Mouse (Mus musculus) monocyte, adult 2 months (primary cell): ENCODE measurements around the gene Iqgap2.

Experiments
- DNase-seq, 2 experiments: peaks; one replicate each; pipeline ENCODE4 v3.0.0; 2022; ENCODE audit warnings: low spot score in 2 of 2, low read depth in 1 of 2

Iqgap2 gene

GRCm38 (mm10) chr13:95780038-95780437 is 111.7 kb downstream of the Iqgap2 start:
- no peak for DNase-seq

- DNase-seq, result no peak
Measured at GRCm38 (mm10) chr13:95779261-95779660, 112.5 kb downstream of the Iqgap2 start.

GRCm38 (mm10) chr13:95778761-95779161 is 113.0 kb downstream of the Iqgap2 start:
- DNase-seq, result peak; percentile 29 to 49

- DNase-seq, result no peak
Measured at GRCm38 (mm10) chr13:95777651-95778391, 113.9 kb downstream of the Iqgap2 start.

GRCm38 (mm10) chr13:95777237-95777636 is 114.5 kb downstream of the Iqgap2 start:
- no peak for DNase-seq

GRCm38 (mm10) chr13:95774966-95775696 is 116.6 kb downstream of the Iqgap2 start:
- DNase-seq, result no peak

- no peak for DNase-seq
Measured at GRCm38 (mm10) chr13:95765017-95765416, 126.7 kb downstream of the Iqgap2 start.

GRCm38 (mm10) chr13:95763876-95764517 is 127.7 kb downstream of the Iqgap2 start:
- DNase-seq, result no peak

GRCm38 (mm10) chr13:95759810-95760209 is 131.9 kb downstream of the Iqgap2 start:
- no peak for DNase-seq

- DNase-seq, result no peak
Measured at GRCm38 (mm10) chr13:95754285-95754684, 137.4 kb downstream of the Iqgap2 start.

GRCm38 (mm10) chr13:95752386-95752785 is 139.3 kb downstream of the Iqgap2 start:
- no peak for DNase-seq

GRCm38 (mm10) chr13:95747541-95747940 is 144.2 kb downstream of the Iqgap2 start:
- no peak for DNase-seq

- DNase-seq, result no peak
Measured at GRCm38 (mm10) chr13:95747101-95747500, 144.6 kb downstream of the Iqgap2 start.

- DNase-seq, result no peak
Measured at GRCm38 (mm10) chr13:95746509-95746908, 145.2 kb downstream of the Iqgap2 start.

GRCm38 (mm10) chr13:95745451-95745850 is 146.3 kb downstream of the Iqgap2 start:
- no peak for DNase-seq

- DNase-seq, result no peak
Measured at GRCm38 (mm10) chr13:95742881-95743466, 148.7 kb downstream of the Iqgap2 start.

GRCm38 (mm10) chr13:95741813-95742689 is 149.7 kb downstream of the Iqgap2 start:
- DNase-seq, result no peak

GRCm38 (mm10) chr13:95739651-95740050 is 152.1 kb downstream of the Iqgap2 start:
- no peak for DNase-seq

GRCm38 (mm10) chr13:95730491-95730890 is 161.2 kb downstream of the Iqgap2 start:
- DNase-seq, result no peak
